Mouse (Mus musculus) forebrain, embryonic 13.5 days (tissue): ENCODE results near the gene Ganab. TPM values are rescaled to one million over a fixed set of nuclear protein-coding genes. Genes with fewer than 3 reads are reported as not detected.

Experiments
- ATAC-seq: fragments of 200-750 bp; cut with Nextera tagmentation; 2 replicates; pipeline ENCODE4 v1.8.0; 2017
- H3K27ac ChIP-seq: fragments of 300-500 bp; sonication (generic); 2 replicates; pipeline ENCODE4 v1.5.1; 2015; ENCODE audit warnings: inconsistent platforms, mild to moderate bottlenecking, moderate library complexity
- H3K27me3 ChIP-seq: fragments of 300-500 bp; sonication (generic); 2 replicates; pipeline ENCODE4 v1.6.1; 2015; ENCODE audit warnings: mild to moderate bottlenecking, inconsistent platforms
- H3K36me3 ChIP-seq: fragments of 300-500 bp; sonication (generic); 2 replicates; pipeline ENCODE4 v1.6.1; 2015; ENCODE audit warnings: mild to moderate bottlenecking, inconsistent platforms; ENCODE audit not compliant: poor library complexity, severe bottlenecking
- H3K4me1 ChIP-seq: fragments of 300-500 bp; sonication (generic); 2 replicates; pipeline ENCODE4 v1.6.1; 2015; ENCODE audit warnings: inconsistent platforms
- H3K4me2 ChIP-seq: fragments of 300-500 bp; sonication (generic); 2 replicates; pipeline ENCODE4 v1.6.1; 2015; ENCODE audit warnings: inconsistent platforms, mild to moderate bottlenecking, moderate library complexity
- H3K4me3 ChIP-seq: fragments of 300-500 bp; sonication (generic); 2 replicates; pipeline ENCODE4 v1.5.1; 2015; ENCODE audit warnings: mild to moderate bottlenecking, inconsistent platforms
- H3K9ac ChIP-seq: fragments of 300-500 bp; sonication (generic); 2 replicates; pipeline ENCODE4 v1.6.1; 2015; ENCODE audit warnings: mild to moderate bottlenecking, inconsistent platforms
- H3K9me3 ChIP-seq: fragments of 300-500 bp; sonication (generic); replicated peaks from 2 replicates; pipeline ENCODE4 v1.6.1; 2016; ENCODE audit warnings: inconsistent platforms
- WGBS: fragments of 180-500 bp; shearing (Covaris S2); methylation state at CpG from one replicate; pipeline ENCODE4 v1.1.7; 2015; 5-methylcytosine and 5-hydroxymethylcytosine counted together
- polyA plus RNA-seq: library from polyadenylated mRNA; unstranded; fragments of >200 nt; fragmentation: Nextera tagmentation; extraction: Ambion mirVana; gene quantifications from 2 replicates; pipeline ENCODE4 v1.2.1, GENCODE M21; 2015

Ganab gene
- polyA plus RNA-seq, 1 experiment from 2014 or later: 83.6 TPM

- WGBS: 32% methylated on average over 10 of the region's 10 CpGs
- peak overlapping the region; percentile 72 for H3K4me2 ChIP-seq
- peak overlapping the region; percentile 97 for H3K27ac ChIP-seq
- ATAC-seq: peak; percentile 16; the same call in 1 of the 2 replicates
- H3K4me3 ChIP-seq: peak overlapping the region; percentile 85
- no peaks in the 10 kb centered on the region for H3K9me3 ChIP-seq
- H3K4me1 ChIP-seq: peaks cover 35% of the 10 kb centered on the region
- H3K9ac ChIP-seq: peak overlapping the region; percentile 99
- H3K36me3 ChIP-seq: peaks cover 32% of the 10 kb centered on the region
- H3K27me3 ChIP-seq: no peaks in the 10 kb centered on the region
These were observed 43.3 kb downstream of the Ganab start for GRCm38 (mm10) chr19:8941136-8941514.

- H3K4me1 ChIP-seq: peaks cover 35% of the 10 kb centered on the region
- ATAC-seq: peak; percentile 94
- no peaks in the 10 kb centered on the region for H3K9me3 ChIP-seq
- H3K9ac ChIP-seq: peak within 1 kb of the TSS; percentile 99
- no peaks in the 10 kb centered on the region for H3K27me3 ChIP-seq
- H3K36me3 ChIP-seq: peaks cover 33% of the 10 kb centered on the region
- H3K4me2 ChIP-seq: peak within 1 kb of the TSS; percentile 72
- under 1% methylated on average over 64 of the region's 64 CpGs for WGBS
- H3K27ac ChIP-seq: peak within 1 kb of the TSS; percentile 97
- peak within 1 kb of the TSS; percentile 85 for H3K4me3 ChIP-seq
These were observed 43.8 kb downstream of the Ganab start, which contains the start of gene Mta2 for GRCm38 (mm10) chr19:8941515-8942217. Gene Mta2 (plus strand): TSS chr19:8941875.

GRCm38 (mm10) chr19:8942276-8942964, 44.5 kb downstream of the Ganab start:
- Histone ChIP-seq H3K27ac (peak overlapping the region; percentile 97), H3K9me3 (no peaks in the 10 kb centered on the region), H3K9ac (peak overlapping the region; percentile 99), H3K36me3 (peaks cover 38% of the 10 kb centered on the region), H3K27me3 (no peaks in the 10 kb centered on the region), H3K4me3 (peak overlapping the region; percentile 85), H3K4me2 (peak overlapping the region; percentile 72), H3K4me1 (peaks cover 35% of the 10 kb centered on the region)
- ATAC-seq: peak; percentile 33
- WGBS: under 1% methylated on average over 45 of the region's 46 CpGs

- H3K36me3 ChIP-seq: peaks cover 41% of the 10 kb centered on the region
- ATAC-seq: no peak
- peak overlapping the region; percentile 99 for H3K9ac ChIP-seq
- peak overlapping the region; percentile 72 for H3K4me2 ChIP-seq
- H3K27me3 ChIP-seq: no peaks in the 10 kb centered on the region
- WGBS: 69% methylated on average over 2 of the region's 2 CpGs
- peaks cover 35% of the 10 kb centered on the region for H3K4me1 ChIP-seq
- peak overlapping the region; percentile 85 for H3K4me3 ChIP-seq
- H3K27ac ChIP-seq: 0 out of 2 replicates have a peak overlapping the region, but pooled peaks have one; percentile 19
- H3K9me3 ChIP-seq: no peaks in the 10 kb centered on the region
These were observed 45.2 kb downstream of the Ganab start for GRCm38 (mm10) chr19:8943047-8943446.

GRCm38 (mm10) chr19:8944062-8944461, 46.2 kb downstream of the Ganab start:
- no peaks in the 10 kb centered on the region for H3K9me3 ChIP-seq
- H3K36me3 ChIP-seq: peaks cover 51% of the 10 kb centered on the region
- peak overlapping the region; percentile 85 for H3K4me3 ChIP-seq
- H3K4me1 ChIP-seq: peaks cover 35% of the 10 kb centered on the region
- H3K9ac ChIP-seq: peak overlapping the region; percentile 99
- 65% methylated on average over 5 of the region's 5 CpGs for WGBS
- H3K27me3 ChIP-seq: no peaks in the 10 kb centered on the region
- peak overlapping the region; percentile 72 for H3K4me2 ChIP-seq
- ATAC-seq: no peak
- H3K27ac ChIP-seq: peak overlapping the region; percentile 25

GRCm38 (mm10) chr19:8944750-8945149, 46.9 kb downstream of the Ganab start:
- H3K9ac ChIP-seq: peak overlapping the region; percentile 27; the same call in 1 of the 2 replicates
- peak overlapping the region; percentile 21 for H3K4me3 ChIP-seq
- ATAC-seq: no peak
- H3K36me3 ChIP-seq: peaks cover 58% of the 10 kb centered on the region
- no peaks in the 10 kb centered on the region for H3K9me3 ChIP-seq
- peak overlapping the region; percentile 11; the same call in 1 of the 2 replicates for H3K27ac ChIP-seq
- peak overlapping the region; percentile 44 for H3K4me2 ChIP-seq
- peaks cover 35% of the 10 kb centered on the region for H3K4me1 ChIP-seq
- WGBS: 36% methylated on average over 5 of the region's 5 CpGs
- no peaks in the 10 kb centered on the region for H3K27me3 ChIP-seq

GRCm38 (mm10) chr19:8945251-8945650, 47.4 kb downstream of the Ganab start:
- peak overlapping the region; percentile 44 for H3K4me2 ChIP-seq
- H3K36me3 ChIP-seq: peaks cover 63% of the 10 kb centered on the region
- H3K27me3 ChIP-seq: no peaks in the 10 kb centered on the region
- WGBS: 82% methylated on average over 6 of the region's 6 CpGs
- H3K9ac ChIP-seq: peak overlapping the region; percentile 27; the same call in 1 of the 2 replicates
- peak overlapping the region; percentile 11; the same call in 1 of the 2 replicates for H3K27ac ChIP-seq
- peaks cover 35% of the 10 kb centered on the region for H3K4me1 ChIP-seq
- H3K9me3 ChIP-seq: no peaks in the 10 kb centered on the region
- H3K4me3 ChIP-seq: peak overlapping the region; percentile 21
- no peak for ATAC-seq

GRCm38 (mm10) chr19:8946929-8947328, 49.1 kb downstream of the Ganab start:
- H3K4me2 ChIP-seq: no peak overlapping the region
- 94% methylated on average over 7 of the region's 7 CpGs for WGBS
- no peak overlapping the region for H3K9ac ChIP-seq
- H3K27me3 ChIP-seq: no peaks in the 10 kb centered on the region
- ATAC-seq: no peak
- no peak overlapping the region for H3K27ac ChIP-seq
- H3K36me3 ChIP-seq: peaks cover 79% of the 10 kb centered on the region
- no peak overlapping the region for H3K4me3 ChIP-seq
- no peaks in the 10 kb centered on the region for H3K9me3 ChIP-seq
- peaks cover 38% of the 10 kb centered on the region for H3K4me1 ChIP-seq

- Histone ChIP-seq H3K9ac (no peak overlapping the region), H3K27ac (no peak overlapping the region), H3K4me3 (no peak overlapping the region), H3K9me3 (no peaks in the 10 kb centered on the region), H3K27me3 (no peaks in the 10 kb centered on the region), H3K4me2 (no peak overlapping the region), H3K36me3 (peaks cover 72% of the 10 kb centered on the region), H3K4me1 (peaks cover 37% of the 10 kb centered on the region)
- 95% methylated on average over 5 of the region's 5 CpGs for WGBS
- no peak for ATAC-seq
These were observed 52.3 kb downstream of the Ganab start for GRCm38 (mm10) chr19:8950190-8950589.

- Histone ChIP-seq H3K4me1 (peaks cover 37% of the 10 kb centered on the region), H3K9ac (peak overlapping the region; percentile 71), H3K4me3 (0 out of 2 replicates have a peak overlapping the region, but pooled peaks have one; percentile 1), H3K27ac (peak overlapping the region; percentile 97), H3K4me2 (peak overlapping the region; percentile 96), H3K9me3 (no peaks in the 10 kb centered on the region), H3K27me3 (no peaks in the 10 kb centered on the region), H3K36me3 (peaks cover 64% of the 10 kb centered on the region)
- WGBS: 57% methylated on average over 9 of the region's 9 CpGs
- ATAC-seq: peak; percentile 23
These were observed 54.4 kb downstream of the Ganab start for GRCm38 (mm10) chr19:8952241-8952640.

- peak within 1 kb of the TSS; percentile 97 for H3K27ac ChIP-seq
- H3K4me2 ChIP-seq: peak within 1 kb of the TSS; percentile 96
- H3K9ac ChIP-seq: peak within 1 kb of the TSS; percentile 80
- no peaks in the 10 kb centered on the region for H3K9me3 ChIP-seq
- WGBS: under 1% methylated on average over 46 of the region's 46 CpGs
- peak within 1 kb of the TSS; percentile 72 for H3K4me3 ChIP-seq
- peaks cover 64% of the 10 kb centered on the region for H3K36me3 ChIP-seq
- peak; percentile 97 for ATAC-seq
- H3K4me1 ChIP-seq: peaks cover 37% of the 10 kb centered on the region
- H3K27me3 ChIP-seq: no peaks in the 10 kb centered on the region
These were observed 55.5 kb downstream of the Ganab start, which contains the start of gene Tut1 for GRCm38 (mm10) chr19:8953135-8954039. Gene Tut1 (plus strand): TSS chr19:8953847.
